Mouse (Mus musculus): ENCODE measurements at regions not wholly inside any gene's neighbourhood (a gene's known extent, or its start where the extent isn't known, plus 50 kb on each side); places are given as distances from the start of the nearest gene placed in this dataset.
"Not testable (repeated sequence)": the region's sequence is repeated elsewhere in the genome, so short reads cannot be mapped to it uniquely, and the experiment has no call there.

DNA sequence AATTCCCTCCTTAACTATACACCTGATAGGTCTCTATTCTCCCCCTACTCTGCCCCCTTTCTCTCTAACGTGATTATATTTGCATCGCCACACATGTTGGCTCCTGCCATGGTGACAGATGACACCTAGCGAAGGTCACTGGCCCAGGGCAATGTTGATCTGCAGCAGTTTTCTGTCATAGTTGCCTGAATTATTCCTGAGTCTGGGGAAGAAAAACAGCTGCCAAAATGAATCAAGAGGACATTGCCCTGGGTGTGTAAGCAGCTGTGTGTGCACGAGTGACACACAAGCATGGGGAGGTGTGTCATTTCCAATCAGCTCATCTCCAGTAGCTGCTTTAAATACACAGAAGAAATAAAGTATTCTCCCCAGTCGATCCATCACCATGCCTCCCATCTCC is 592.5 kb downstream of the Pdcd6ip start:
- no peak for DNase-seq (ENCODE audit: extremely low spot score in 1 of 2, low spot score in 1 of 2)

DNA sequence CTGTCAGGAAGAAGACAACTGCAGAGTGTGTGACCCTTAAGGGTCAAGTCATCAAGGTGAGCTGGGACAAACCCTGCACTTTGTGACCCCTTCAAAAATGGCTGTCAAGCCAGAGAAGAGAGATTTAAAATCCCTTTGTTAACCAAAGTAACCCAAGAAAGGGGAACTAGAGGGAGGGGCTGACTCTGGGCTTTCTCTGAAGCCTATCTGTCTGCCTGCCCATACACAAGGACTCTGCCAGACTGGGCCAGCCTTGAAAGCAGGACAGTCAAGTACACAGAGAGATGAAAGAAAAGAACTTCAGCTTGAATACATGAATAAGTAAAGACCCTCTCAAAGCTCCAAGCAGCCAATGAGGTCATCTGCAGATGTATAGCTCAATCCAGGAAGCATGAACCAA is 595.3 kb downstream of the Pdcd6ip start:
- no peak for DNase-seq (ENCODE audit: extremely low spot score in 1 of 2, low spot score in 1 of 2)

DNA sequence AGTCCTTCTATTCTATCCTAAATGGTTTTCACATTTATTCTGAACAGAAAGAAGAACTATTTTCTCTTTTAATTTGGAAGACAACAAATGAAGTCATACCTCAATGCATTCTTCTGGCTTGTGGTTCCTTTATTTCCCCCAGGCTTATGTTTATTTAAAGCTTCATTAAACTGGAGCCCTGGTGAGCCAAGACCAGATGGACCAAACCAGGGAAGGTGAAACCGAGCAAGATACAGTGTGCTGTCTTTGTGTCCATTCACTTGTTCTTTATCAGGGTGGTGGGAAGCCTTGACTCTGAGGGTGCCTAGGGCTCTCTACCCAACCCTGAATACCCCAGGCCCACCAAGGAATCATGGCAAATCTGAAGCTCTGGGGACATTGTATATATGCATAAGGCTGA is 606.3 kb downstream of the Pdcd6ip start:
- no peak for DNase-seq (ENCODE audit: extremely low spot score in 1 of 2, low spot score in 1 of 2)

DNA sequence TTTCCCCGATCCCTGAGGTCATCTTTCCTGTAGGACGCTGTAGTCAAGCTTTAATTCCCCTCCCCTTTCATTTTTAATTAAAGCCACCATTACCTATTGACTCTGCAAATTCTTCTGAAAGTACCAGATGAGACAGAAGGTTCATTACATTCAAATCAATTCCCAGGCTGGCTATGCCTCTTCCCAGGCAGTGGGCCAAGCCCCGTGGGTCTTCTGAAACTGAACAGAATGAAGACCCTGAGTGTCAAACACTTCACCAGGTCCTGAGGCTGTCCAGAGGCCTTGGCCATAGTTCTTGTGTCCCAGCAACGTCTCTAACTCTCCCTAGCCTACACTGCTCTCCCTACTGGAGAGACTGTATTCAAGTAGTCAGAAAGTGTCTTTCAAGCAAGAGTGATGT is 607.4 kb downstream of the Pdcd6ip start:
- no peak for DNase-seq (ENCODE audit: extremely low spot score in 1 of 2, low spot score in 1 of 2)

DNA sequence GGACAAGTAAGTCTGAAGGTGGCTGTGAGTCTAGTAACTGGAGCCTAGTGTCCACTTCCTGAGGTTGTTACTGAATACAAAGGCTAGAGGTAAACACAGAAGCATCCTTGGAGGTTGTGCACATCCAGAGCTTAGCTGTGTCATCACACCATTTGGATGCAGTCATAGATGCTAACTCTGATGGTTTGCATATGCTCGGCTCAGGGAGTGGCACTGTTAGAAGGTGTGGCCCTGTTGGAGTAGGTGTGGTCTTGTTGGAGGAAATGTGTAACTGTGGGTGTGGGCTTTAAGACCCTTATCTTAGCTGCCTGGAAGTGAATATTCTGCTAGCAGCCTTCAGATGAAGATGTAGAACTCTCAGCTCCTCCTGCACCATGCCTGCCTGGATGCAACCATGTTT is 612.6 kb downstream of the Pdcd6ip start:
- DNase-seq (ENCODE audit: extremely low spot score in 1 of 2, low spot score in 1 of 2), result not testable (repeated sequence)

DNA sequence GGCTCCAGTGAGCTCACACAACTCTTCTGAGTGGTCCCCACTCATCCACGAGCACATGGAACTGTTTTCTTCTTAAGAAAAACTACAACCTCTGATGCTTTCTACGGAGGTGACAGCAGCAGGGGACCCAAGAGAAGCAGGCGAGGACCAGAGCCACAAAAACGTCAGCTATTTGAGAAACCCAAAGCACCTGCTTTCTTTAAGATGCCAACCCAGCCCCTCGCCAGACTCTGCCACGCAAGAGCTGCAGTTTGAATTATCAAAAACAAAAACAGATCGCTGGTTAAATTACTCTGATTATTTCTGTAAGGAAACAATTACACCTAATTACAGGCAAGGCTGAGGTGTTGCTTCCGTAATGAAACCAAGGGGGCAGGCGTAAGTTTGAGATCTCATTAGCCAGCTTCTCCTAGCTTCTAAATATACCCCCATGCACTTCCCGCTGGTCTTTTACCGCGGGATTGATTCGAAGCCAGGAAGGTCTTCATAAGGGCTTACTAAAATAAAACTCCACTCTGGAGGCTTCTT is 614.1 kb downstream of the Pdcd6ip start:
- no peak for DNase-seq (ENCODE audit: extremely low spot score in 1 of 2, low spot score in 1 of 2)

DNA sequence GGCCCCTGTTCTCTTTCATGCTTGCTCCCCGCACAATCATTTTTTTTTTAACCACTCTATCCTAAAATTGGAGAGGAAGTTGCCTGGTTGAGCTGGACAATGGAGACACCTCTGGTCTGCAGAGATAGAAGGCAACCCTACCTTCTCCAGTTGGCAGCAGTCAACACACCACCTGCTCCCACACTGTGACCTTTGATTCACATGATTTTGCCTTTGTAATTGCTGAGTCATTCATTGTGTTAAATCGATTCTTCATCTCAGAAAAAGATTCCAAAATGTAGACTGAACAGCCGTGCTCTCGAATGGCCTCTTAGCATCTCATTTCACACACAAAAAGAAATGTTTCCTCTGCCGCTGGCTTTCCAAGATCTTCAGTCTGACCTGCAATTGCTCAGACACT is 616.2 kb downstream of the Pdcd6ip start:
- DNase-seq (ENCODE audit: extremely low spot score in 1 of 2, low spot score in 1 of 2), result no peak

DNA sequence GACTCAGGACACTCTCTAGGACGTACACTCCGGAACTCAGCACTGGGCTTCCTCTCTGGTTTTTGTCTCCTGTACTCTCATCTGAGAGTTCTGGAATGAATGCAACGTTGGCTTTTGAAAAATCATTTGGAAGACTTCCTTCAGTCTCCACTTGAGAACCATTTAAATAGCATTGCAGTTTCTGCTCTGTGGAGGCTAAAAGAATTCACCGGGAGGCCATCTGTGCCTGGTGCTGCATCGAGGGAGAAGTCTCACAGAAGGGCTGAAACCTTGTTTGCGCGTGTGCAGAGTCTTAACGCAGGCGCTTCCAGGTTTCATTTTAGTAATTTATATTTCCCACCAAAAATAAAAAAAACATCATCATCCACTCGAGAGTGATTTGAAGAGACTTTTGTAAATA is 620.3 kb downstream of the Pdcd6ip start:
- no peak for DNase-seq (ENCODE audit: extremely low spot score in 1 of 2, low spot score in 1 of 2)

DNA sequence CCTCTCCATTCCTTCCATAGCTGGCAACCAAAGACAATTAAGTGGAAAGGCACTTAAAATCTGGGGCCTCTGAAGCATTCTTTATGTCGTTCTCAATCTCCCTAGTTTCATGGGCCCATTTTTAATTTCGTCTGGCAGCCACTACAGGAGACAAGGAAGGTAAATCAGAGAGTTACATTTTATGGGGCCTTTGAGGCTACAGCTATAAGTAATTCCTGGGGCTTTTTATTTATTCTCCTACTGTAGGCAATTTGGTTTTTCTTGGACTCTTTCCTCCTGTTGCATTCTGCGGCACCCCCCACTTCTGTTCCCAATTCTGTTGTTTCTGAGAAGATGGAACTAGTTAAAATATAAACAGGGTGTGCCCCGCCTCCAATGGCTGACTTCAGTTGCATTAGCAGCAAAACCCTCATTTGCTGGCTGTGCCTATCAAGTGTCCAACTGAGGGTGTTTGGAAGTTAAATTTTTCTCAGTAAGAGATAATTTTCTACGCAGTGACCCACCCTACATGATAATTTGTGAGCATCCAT is 622.7 kb downstream of the Pdcd6ip start:
- DNase-seq (ENCODE audit: extremely low spot score in 1 of 2, low spot score in 1 of 2), result no peak

DNA sequence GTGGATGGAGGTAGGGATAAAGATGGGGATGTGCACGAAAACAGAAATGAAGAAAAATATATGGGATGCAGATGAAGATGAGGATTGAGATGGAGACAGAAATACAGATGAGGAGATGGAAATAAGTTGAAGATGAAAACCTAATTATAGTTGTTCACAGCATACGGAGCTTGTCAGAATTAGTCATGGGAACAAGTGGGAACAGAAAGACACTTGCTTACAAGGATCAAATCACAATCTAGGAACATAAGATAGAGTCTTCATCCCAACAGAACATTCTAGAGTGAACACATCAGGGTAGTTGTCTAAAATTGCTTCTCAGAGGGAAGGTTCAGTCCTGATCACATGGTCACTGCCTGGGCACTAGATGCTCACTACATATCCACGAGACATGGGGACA is 633.2 kb downstream of the Pdcd6ip start:
- no peak for DNase-seq (ENCODE audit: extremely low spot score in 1 of 2, low spot score in 1 of 2)

DNA sequence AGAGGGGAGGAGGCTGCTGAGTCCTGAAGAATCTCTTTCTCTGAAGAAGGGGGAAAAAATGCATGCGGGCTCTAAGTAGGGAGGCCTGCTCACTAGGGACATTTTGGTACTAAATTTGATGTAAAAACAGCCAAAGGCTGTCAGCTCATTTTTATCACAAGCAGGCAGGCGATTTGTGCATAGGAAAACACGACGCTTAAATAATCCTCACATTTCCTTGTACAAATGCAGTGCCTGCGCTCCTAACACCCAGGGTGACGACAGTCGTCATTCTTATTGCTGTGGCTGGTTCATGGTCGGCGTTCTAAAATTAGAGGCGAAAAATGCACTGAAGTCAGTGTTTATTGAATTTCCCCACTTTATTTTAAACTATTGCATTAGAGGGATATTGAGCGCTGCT is 650.6 kb downstream of the Pdcd6ip start:
- no peak for DNase-seq (ENCODE audit: extremely low spot score in 1 of 2, low spot score in 1 of 2)

DNA sequence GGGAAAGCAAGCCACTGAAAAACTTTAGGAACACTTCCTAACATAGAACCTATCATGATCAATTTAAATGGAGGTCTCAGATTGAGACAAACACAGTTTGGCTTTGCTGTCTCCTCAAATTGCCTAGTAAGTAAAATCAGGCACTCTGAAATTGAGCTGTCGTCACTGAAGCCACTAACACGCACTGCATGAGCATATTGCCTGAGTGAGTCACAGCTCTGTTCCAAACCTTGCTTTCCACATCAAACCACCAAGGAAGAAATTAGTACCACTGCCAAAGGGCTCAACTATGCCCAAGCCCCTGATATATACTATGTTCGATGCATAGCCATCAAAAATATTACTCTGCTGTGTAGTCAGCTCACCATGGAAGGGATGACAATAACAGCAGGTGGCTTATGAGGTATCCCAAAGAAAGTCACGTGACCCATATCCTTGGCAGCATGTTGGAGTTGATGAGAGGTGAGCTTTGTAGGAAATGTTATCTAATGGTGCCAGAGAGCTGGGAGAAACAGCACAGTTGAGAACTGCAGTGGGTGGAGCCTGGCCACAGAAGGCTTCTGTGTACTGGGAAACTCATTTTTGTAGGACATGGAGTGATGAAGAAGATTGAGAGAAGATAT is 663.4 kb downstream of the Pdcd6ip start:
- DNase-seq (ENCODE audit: extremely low spot score in 1 of 2, low spot score in 1 of 2), result no peak

DNA sequence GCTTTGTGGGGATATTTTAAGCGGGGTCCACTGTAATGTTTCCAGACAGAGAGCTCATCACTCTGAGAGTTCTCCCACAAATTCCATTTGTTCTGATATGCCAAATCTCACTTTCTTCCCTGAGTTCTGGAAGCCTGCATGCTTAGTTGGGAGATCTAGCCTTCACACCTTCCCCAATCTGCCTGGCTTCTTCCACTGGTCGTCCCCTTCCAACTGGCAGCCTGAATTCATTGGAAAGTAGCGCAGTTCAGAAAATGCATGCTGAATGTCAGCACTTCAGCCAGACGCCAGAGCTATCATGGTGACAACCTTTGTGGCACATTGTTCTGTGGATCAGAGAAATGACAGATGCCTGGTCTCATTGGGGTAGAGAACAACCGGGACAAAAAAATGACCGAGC is 667.2 kb downstream of the Pdcd6ip start:
- DNase-seq (ENCODE audit: extremely low spot score in 1 of 2, low spot score in 1 of 2), result no peak

DNA sequence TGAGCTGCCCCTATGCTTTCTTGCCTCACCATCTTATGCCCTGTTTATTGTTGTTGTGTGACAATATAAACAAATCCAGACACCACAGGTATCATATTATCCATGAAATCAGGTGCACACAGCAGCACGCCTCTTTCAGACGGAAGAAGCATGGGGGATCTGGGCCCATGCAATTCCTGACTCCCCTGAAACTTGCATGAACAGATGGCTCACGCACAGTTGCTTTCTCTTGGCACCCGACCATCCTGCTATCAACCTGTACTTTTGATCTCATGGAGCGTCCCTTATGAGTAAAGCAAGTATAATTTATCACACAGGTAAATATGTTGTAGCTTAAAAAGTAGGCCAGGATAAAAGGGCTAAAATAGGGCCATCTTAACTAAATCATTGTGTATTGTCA is 674.1 kb downstream of the Pdcd6ip start:
- DNase-seq (ENCODE audit: extremely low spot score in 1 of 2, low spot score in 1 of 2), result no peak

DNA sequence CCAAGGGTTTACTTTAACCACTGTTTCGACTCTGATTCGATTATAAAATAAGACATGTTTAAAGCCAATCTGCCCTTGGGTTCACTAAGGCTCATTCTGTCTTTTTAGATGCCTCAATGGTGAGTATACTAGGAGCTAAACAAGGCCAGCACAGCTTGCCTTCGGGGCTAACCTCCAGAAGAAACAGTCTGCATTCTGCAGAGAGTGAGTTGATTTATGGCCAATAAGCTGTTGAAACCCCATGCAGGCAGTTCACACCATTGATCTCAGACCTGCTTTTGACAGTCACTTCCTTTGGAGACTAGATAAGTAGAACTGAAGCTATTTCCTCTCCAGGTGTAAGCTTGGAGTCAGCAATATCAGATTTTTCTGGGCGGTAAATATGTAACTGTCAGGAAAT is 679.0 kb downstream of the Pdcd6ip start:
- no peak for DNase-seq (ENCODE audit: extremely low spot score in 1 of 2, low spot score in 1 of 2)

DNA sequence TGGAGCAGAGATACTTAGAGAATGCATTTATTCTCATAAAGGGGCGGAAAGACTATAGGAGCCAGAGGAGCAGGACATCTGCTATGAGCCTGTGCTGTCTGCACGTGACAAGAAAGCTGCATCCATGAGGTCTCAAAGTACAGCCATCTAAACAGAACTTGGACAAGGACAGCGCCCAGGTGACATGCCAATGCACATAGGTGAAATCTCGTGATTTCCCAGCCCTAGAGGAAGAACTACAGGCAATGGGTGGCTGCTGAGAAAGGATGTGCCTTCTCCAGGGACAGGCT is 681.2 kb downstream of the Pdcd6ip start:
- no peak for DNase-seq (ENCODE audit: extremely low spot score in 1 of 2, low spot score in 1 of 2)

DNA sequence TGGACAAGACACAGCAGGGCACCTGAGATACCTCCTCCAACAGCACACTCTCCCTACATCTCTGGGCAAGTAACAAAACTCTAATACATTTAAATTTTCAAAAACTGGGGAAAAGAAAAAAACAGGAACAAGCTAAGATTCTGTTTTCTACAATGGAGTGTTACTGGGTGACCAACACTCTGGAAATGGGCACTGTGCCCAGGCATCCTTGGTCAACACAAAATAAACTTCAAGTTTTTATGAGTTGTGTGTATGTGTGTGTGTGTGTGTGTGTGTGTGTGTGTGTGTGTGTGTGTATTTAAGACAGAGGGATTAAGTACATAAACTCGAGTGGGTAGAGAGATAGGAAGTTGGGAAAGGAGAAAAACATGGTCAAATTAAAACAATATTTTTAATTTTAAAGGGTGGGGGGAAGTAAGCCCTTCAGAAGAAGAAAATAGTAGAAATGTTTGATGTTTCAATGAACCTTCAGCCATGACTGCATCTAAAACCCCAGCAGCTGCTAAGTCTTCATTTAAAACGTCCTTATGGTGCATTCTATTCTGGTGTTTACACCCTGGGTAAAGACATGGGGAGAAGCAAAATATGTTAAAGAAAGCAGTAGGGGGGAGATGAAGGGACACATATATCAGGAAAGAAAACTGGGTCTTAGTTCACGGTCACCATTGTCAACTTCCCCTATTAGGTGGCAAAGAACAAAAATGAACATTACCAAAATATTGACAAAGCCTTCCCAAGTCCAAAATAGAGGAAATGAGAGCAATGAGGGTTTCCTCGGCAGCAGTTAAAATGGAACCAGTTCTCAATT is 681.8 kb downstream of the Pdcd6ip start:
- DNase-seq (ENCODE audit: extremely low spot score in 1 of 2, low spot score in 1 of 2), result no peak

DNA sequence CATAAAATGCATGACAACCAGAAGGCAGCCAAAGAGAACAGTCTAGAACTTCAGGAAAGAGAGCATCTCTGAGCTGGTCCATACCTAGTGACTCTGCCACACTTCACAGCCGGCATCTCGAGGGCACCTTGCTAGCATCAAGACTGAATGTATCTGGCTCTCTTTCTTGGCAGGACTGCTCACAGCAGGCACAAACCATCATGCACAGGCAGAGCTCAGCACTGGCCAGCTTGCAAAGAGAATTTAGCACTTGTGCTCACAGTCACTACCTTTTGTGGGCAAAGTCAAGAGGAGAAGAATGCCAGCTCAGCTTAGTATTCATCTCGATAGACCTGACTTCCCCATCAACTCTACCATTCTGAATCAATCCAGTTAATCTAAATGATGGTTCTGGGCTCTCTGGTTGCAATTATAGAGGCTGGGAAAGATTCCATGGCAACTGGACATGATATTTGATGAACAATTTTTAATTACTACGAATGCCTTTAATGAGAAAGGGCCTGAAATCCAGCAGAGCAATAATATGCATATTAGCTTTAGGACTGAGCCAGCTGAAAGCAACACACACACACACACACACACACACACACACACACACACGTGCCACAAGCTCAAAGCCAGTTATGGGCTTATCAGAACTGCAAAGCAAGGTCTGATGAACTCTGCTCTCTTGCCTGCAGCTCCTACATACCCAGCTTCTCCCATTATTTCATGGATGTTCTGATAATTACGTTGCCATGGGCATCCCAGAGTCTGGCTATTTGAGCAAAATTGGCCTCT is 686.0 kb downstream of the Pdcd6ip start:
- DNase-seq (ENCODE audit: extremely low spot score in 1 of 2, low spot score in 1 of 2), result no peak

DNA sequence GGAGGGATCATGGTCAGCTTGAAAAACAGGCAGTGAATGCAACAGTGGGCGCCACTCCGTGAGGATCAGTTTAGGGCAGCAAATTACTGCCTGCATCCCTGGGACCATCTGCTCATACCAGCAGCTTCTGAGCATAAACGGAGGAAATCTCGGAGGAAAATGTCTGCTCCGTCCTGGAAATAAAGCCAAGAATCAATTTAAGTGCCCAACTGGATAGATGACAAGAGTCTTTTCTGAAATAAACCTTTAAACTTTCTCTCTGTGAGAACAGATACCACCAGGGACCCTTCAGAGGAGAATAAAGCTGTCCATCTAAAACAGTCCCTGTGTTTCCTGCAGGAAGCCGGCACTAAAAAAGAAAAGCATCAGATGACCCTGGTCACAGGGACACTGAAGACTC is 688.5 kb downstream of the Pdcd6ip start:
- no peak for DNase-seq (ENCODE audit: extremely low spot score in 1 of 2, low spot score in 1 of 2)

DNA sequence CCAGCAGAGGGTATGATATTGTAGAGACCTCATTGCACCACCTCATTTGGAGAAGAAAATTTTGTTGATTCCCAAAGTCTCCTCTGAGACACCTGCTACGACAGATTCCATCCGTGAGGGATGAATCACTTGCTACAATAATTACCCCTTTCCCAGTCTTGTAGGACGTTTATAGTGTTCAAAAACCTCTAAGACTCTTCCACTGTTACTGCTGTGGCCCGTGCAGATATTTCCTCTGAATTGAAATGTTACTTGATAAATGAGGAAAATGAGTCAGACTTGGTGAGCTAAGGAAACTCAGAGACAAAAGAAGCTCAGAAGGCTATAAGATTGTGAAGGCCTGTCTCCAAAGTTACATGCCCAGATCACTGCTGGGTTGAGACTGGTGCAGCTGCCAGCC is 700.0 kb downstream of the Pdcd6ip start:
- DNase-seq (ENCODE audit: extremely low spot score in 1 of 2, low spot score in 1 of 2), result no peak

DNA sequence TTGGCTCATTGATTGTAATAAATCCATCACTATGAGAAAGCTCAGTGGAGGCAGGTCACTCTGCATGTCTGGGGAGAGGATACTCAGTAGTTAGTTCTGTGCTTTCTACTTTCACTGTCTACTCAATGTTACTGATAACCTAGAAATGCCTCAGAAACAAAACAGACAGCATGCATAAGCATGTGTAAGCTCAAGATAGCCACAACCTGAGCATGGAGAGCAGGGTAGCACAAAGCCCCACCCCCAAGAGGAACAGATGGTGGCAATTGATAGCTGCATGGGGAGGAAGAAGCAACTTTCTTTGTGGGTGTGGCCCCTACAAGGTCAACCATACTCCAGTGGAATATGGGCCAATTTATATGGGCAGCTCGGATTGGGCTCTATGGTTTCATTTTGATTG is 711.9 kb downstream of the Pdcd6ip start:
- DNase-seq (ENCODE audit: extremely low spot score in 1 of 2, low spot score in 1 of 2), result no peak

Data from layer of hippocampus, postnatal 25 days (tissue).